In the genomic region with DNA sequence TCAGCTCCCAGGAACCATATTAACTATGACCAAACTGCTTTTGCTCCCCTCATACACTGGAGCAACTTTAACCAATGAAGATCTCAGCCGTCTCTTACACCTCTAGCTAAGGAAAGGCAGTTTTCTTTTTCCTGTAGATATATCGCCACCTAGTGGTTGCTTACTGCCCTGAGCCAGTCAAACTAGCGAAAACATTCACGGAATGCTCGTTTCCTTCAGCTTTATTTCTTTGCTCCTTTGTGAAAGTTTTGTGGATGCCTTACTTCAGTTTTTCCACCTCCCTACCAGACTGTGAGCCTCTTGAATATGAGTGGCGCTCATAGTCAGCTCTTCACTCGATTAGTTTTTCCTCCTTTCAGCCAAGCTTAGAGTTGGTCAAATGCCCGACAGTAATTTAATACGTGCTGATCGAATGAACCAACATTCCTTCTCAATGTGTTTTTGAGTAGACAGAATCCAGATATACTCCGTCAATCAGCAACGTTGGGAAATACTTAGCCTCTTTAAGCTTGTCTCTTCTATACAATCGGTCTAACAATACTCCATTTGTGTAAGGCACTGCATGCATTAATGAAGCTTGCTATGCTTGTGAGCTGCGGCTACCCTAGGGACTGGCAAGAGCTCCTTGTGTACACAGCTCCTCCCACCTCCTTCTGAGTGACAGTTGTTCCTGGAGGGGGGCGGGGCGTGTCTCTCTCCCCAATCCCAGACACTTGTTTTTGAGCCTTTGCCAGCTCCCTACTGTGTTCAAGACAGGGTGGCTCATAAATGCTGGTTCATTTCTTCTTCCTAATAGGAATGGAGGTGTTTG, we compare ENCODE assay signal across 8 mouse cellular contexts. TPM values are rescaled to one million over a fixed set of nuclear protein-coding genes. Genes with fewer than 3 reads are reported as not detected.
DNase-seq lines count a peak whose midpoint lies in the region; ATAC-seq and TF ChIP-seq lines count a peak whose summit lies in the region.

No protein-coding gene starts in this region.

- H3K27ac ChIP-seq in embryonic fibroblast, embryonic 13.5 days (ENCODE audit: insufficient read depth, low read length), result peak overlapping the region; percentile 70
- peak overlapping the region; percentile 84 for H3K27ac ChIP-seq in limb, embryonic 12.5 days
- peak overlapping the region; percentile 71 for H3K27ac ChIP-seq in midbrain, embryonic 14.5 days (replicated peaks; ENCODE audit: low read depth, low read length)
- no peak overlapping the region for H3K27ac ChIP-seq in spleen, adult 2 months (ENCODE audit: insufficient read depth, low read length)

- peak overlapping the region; percentile 40 for H3K9ac ChIP-seq in limb, embryonic 12.5 days (replicated peaks)
- no peak overlapping the region; the same call in 1 of the 2 replicates for H3K9ac ChIP-seq in midbrain, embryonic 14.5 days (replicated peaks; ENCODE audit: low read length)

- TF ChIP-seq CTCF in embryonic fibroblast, embryonic 13.5 days (IDR thresholded peaks at IDR 0.05; ENCODE audit: borderline replicate concordance, insufficient read depth, low read length), result no peak
- TF ChIP-seq CTCF in spleen, adult 2 months (IDR thresholded peaks at IDR 0.05; ENCODE audit: extremely low read depth, insufficient read depth, insufficient read length, insufficient replicate concordance), result peak; percentile 34; the same call in 1 of the 2 replicates

- H3K27me3 ChIP-seq in limb, embryonic 12.5 days, result no peaks in the 10 kb centered on the region
- no peaks in the 10 kb centered on the region for H3K27me3 ChIP-seq in midbrain, embryonic 14.5 days (ENCODE audit: control insufficient read depth, insufficient read depth, low read length)
- H3K27me3 ChIP-seq in spleen, adult 2 months (ENCODE audit: control insufficient read depth, insufficient read depth, low read length), result 0 out of 2 replicates have a peak, but pooled peaks cover 2% of the 10 kb centered on the region

- no peaks in the 10 kb centered on the region for H3K9me3 ChIP-seq in limb, embryonic 12.5 days
- H3K9me3 ChIP-seq in midbrain, embryonic 14.5 days (ENCODE audit: control insufficient read depth, low read length), result no peaks in the 10 kb centered on the region

- H3K4me1 ChIP-seq in embryonic fibroblast, embryonic 13.5 days (ENCODE audit: control insufficient read depth, insufficient read depth, low read length), result no peaks in the 10 kb centered on the region
- H3K4me1 ChIP-seq in limb, embryonic 12.5 days (replicated peaks), result no peaks in the 10 kb centered on the region
- no peaks in the 10 kb centered on the region for H3K4me1 ChIP-seq in midbrain, embryonic 14.5 days (ENCODE audit: control insufficient read depth, insufficient read depth, low read length)
- 0 out of 2 replicates have a peak, but pooled peaks cover 2% of the 10 kb centered on the region for H3K4me1 ChIP-seq in spleen, adult 2 months (ENCODE audit: control insufficient read depth, insufficient read depth, insufficient read length)

- ATAC-seq in limb, embryonic 12.5 days (ENCODE audit: insufficient number of reproducible peaks, insufficient read depth, low FRiP score, low TSS enrichment, low read depth), result peak; percentile 95
- peak; percentile 96 for ATAC-seq in midbrain, embryonic 14.5 days (ENCODE audit: low FRiP score, low TSS enrichment)

- whole genome bisulfite sequencing in limb, embryonic 12.5 days, result under 1% methylated on average over 16 of the region's 16 CpGs
- 0% methylated on average over 16 of the region's 16 CpGs for WGBS in midbrain, embryonic 14.5 days
- WGBS in spleen, adult 2 months, result under 1% methylated on average over 16 of the region's 16 CpGs

- TF ChIP-seq POLR2A in embryonic fibroblast, embryonic 13.5 days (IDR thresholded peaks at IDR 0.05; ENCODE audit: low read depth, low read length), result peak; percentile 46
- no peak for TF ChIP-seq POLR2A in spleen, adult 2 months (IDR thresholded peaks at IDR 0.05; ENCODE audit: low read depth, low read length)

- peak overlapping the region; percentile 53 for H3K4me2 ChIP-seq in limb, embryonic 12.5 days
- peak overlapping the region; percentile 66 for H3K4me2 ChIP-seq in midbrain, embryonic 14.5 days (ENCODE audit: low read length)

- peak overlapping the region; percentile 54 for H3K4me3 ChIP-seq in embryonic fibroblast, embryonic 13.5 days (ENCODE audit: insufficient read depth, low read length)
- H3K4me3 ChIP-seq in limb, embryonic 12.5 days (replicated peaks), result peak overlapping the region; percentile 41
- H3K4me3 ChIP-seq in midbrain, embryonic 14.5 days (replicated peaks; ENCODE audit: low read depth, low read length), result peak overlapping the region; percentile 37
- H3K4me3 ChIP-seq in spleen, adult 2 months (ENCODE audit: extremely low read depth, insufficient read depth, insufficient read length), result peak overlapping the region; percentile 54

- H3K36me3 ChIP-seq in limb, embryonic 12.5 days, result no peaks in the 10 kb centered on the region
- H3K36me3 ChIP-seq in midbrain, embryonic 14.5 days (ENCODE audit: control insufficient read depth, insufficient read depth, low read length), result no peaks in the 10 kb centered on the region
- H3K36me3 ChIP-seq in spleen, adult 2 months (ENCODE audit: control insufficient read depth, insufficient read depth, low read length), result no peaks in the 10 kb centered on the region

- DNase-seq in CD4-positive, CD25-positive, alpha-beta regulatory T cell, adult 2 months (ENCODE audit: low read depth, low spot score), result peak; percentile 74
- DNase-seq in brain, adult 2 months (ENCODE audit: low read depth, low spot score), result peak; percentile 87
- peak; percentile 80 for DNase-seq in heart, adult 8-10 months (ENCODE audit: low spot score)
- peak; percentile 81 to 82 for DNase-seq in kidney, adult 8-10 months
- peak; percentile 95 for DNase-seq in midbrain, embryonic 14.5 days
- DNase-seq in spleen, adult 2 months (ENCODE audit: low read depth in 1 of 2, low spot score in 2 of 2), result peak in 1 of 2 experiments; percentile 26

RNA-seq across cellular contexts. Expression of a gene that starts 36.6 kb away (rescaled TPM):
- polyA plus RNA-seq in embryonic fibroblast, embryonic 13.5 days (2011; ENCODE audit: insufficient read length, low read depth, missing spikeins), result not detected in 2 replicates
- not detected for total RNA-seq in heart, adult 8-10 months (2022)
- polyA plus RNA-seq in limb, embryonic 12.5 days (2016; fragmentation: Nextera tagmentation; extraction: Ambion mirVana), result 0.18 and 0.23 TPM in 2 replicates
- polyA plus RNA-seq in midbrain, embryonic 14.5 days (2014; fragmentation: Nextera tagmentation; extraction: Ambion mirVana), result 0.43 and 0.47 TPM in 2 replicates
- polyA plus RNA-seq in spleen, adult 2 months (2012; rRNA removed), result not detected in 2 replicates

RNA-seq across cellular contexts. Expression of a gene that starts 53.3 kb away (rescaled TPM):
- 0.37 and 0.38 TPM in 2 replicates for polyA plus RNA-seq in embryonic fibroblast, embryonic 13.5 days (2011; ENCODE audit: insufficient read length, low read depth, missing spikeins)
- total RNA-seq in heart, adult 8-10 months (2022), result 1 to 10 TPM; 3.0 to 8.4 (median 5.2) TPM
- polyA plus RNA-seq in limb, embryonic 12.5 days (2016; fragmentation: Nextera tagmentation; extraction: Ambion mirVana), result 3.5 and 3.7 TPM in 2 replicates
- polyA plus RNA-seq in midbrain, embryonic 14.5 days (2014; fragmentation: Nextera tagmentation; extraction: Ambion mirVana), result 25.4 and 29.4 TPM in 2 replicates
- polyA plus RNA-seq in spleen, adult 2 months (2012; rRNA removed), result not detected in 2 replicates

RNA-seq across cellular contexts. Expression of a gene that starts 55.3 kb away (rescaled TPM):
- polyA plus RNA-seq in embryonic fibroblast, embryonic 13.5 days (2011; ENCODE audit: insufficient read length, low read depth, missing spikeins), result 160 and 203 TPM in 2 replicates
- 100 to 1,000 TPM; 324 to 390 (median 370) TPM for total RNA-seq in heart, adult 8-10 months (2022)
- 499 and 503 TPM in 2 replicates for polyA plus RNA-seq in limb, embryonic 12.5 days (2016; fragmentation: Nextera tagmentation; extraction: Ambion mirVana)
- 127 and 161 TPM in 2 replicates for polyA plus RNA-seq in midbrain, embryonic 14.5 days (2014; fragmentation: Nextera tagmentation; extraction: Ambion mirVana)
- polyA plus RNA-seq in spleen, adult 2 months (2012; rRNA removed), result 28.4 and 29.0 TPM in 2 replicates
